1 mouse cellular context compared by ENCODE assay signal in the genomic region with DNA sequence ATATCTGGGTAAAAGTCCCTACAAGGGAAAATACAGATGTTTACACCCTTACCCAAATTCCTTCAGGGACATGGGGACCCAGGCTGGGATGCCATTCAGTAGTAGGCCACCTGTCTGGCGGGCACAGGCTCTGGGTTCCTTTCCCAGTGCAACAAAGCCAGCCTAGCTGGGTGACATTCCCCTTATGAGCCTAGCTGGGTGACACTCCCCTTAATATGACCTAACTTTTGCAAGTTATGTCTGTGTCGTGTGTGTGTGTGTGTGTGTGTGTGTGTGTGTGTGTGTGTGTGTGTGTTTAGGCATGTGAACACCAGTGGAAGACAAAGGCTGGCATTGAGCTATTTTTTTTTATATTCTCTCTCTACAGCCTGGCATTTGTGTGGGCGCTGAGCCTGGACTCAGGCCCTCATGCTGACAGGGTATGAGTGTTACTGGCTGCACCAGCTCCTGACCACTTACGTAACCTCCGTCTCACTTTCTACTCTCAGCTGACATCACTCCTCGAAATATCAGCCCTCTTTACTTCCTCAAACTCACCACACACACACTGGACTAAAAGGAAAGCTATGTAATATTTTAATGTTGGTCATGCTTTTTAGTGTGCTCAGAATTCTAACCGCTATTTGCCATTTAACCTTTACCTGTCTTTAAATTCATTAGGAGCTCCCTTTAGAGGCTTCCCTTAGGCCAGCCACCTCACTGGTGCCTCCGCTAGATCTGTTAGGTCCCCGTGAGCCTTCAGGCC.
TF ChIP-seq lines count a peak whose summit lies in the region.

No protein-coding gene starts in this region.

TF ChIP-seq in CH12.LX, 34 proteins besides CTCF, POLR2A, EP300 and RAD21 (continued from another document):
- TF ChIP-seq USF1 (IDR thresholded peaks at IDR 0.05; ENCODE audit: low read depth, low read length), result no peak
- TF ChIP-seq MAX (IDR thresholded peaks at IDR 0.05; ENCODE audit: low read length), result no peak
- 0 out of 2 replicates have a peak, but pooled peaks have one; percentile 8 for TF ChIP-seq ZNF384 (IDR thresholded peaks at IDR 0.05; ENCODE audit: low read depth, low read length)
- TF ChIP-seq RCOR1 (conservative IDR thresholded peaks at IDR 0.05; ENCODE audit: low read depth, low read length), result no peak
- TF ChIP-seq UBTF (IDR thresholded peaks at IDR 0.05; ENCODE audit: low read depth, low read length), result no peak
- TF ChIP-seq CHD2 (IDR thresholded peaks at IDR 0.05; ENCODE audit: low read length), result no peak
- TF ChIP-seq TCF12 (IDR thresholded peaks at IDR 0.05; ENCODE audit: low read depth, low read length), result peak; percentile 72
- 0 out of 2 replicates have a peak, but pooled peaks have one; percentile 15 for TF ChIP-seq MXI1 (IDR thresholded peaks at IDR 0.05; ENCODE audit: low read depth, low read length)
- TF ChIP-seq BHLHE40 (IDR thresholded peaks at IDR 0.05; ENCODE audit: low read depth, low read length), result peak; percentile 87
TF ChIP-seq in CH12.LX: peak in this region for 13.
